Mouse (Mus musculus): ENCODE measurements around the gene Pspc1. TPM values are rescaled to one million over a fixed set of nuclear protein-coding genes. Genes with fewer than 3 reads are reported as not detected.
"Not testable (repeated sequence)": the region's sequence is repeated elsewhere in the genome, so short reads cannot be mapped to it uniquely, and the experiment has no call there.

Pspc1 gene
- 42.9 and 52.9 TPM in 2 replicates for polyA plus RNA-seq (2015; fragmentation: Nextera tagmentation; extraction: Ambion mirVana)

- H3K27me3 ChIP-seq = no peaks in the 10 kb centered on the region
- peaks cover 30% of the 10 kb centered on the region for H3K4me1 ChIP-seq
- H3K9ac ChIP-seq = peak within 1 kb of the TSS; percentile 97
- peak; percentile 98 for ATAC-seq
- H3K36me3 ChIP-seq (ENCODE audit: poor library complexity, severe bottlenecking) = no peaks in the 10 kb centered on the region
- under 1% methylated on average over 36 of the region's 36 CpGs for WGBS
- H3K4me3 ChIP-seq = peak within 1 kb of the TSS; percentile 96
- no peaks in the 10 kb centered on the region for H3K9me3 ChIP-seq (replicated peaks)
- H3K27ac ChIP-seq = peak within 1 kb of the TSS; percentile 95
- peak within 1 kb of the TSS; percentile 80 for H3K4me2 ChIP-seq
These were observed at the start of gene Pspc1 for GRCm38 (mm10) chr14:56778200-56778932. TSS of gene Pspc1 (minus strand) at chr14:56778316.

- H3K4me2 ChIP-seq = no peak overlapping the region
- no peak for ATAC-seq
- H3K27me3 ChIP-seq = no peaks in the 10 kb centered on the region
These were observed 46.4 kb upstream of the Pspc1 start for GRCm38 (mm10) chr14:56824562-56824961.

GRCm38 (mm10) chr14:56817616-56818015 lies 39.5 kb upstream of the Pspc1 start:
- H3K9ac ChIP-seq = no peak overlapping the region
- H3K4me2 ChIP-seq = peak overlapping the region; percentile 29
- ATAC-seq = no peak
- no peaks in the 10 kb centered on the region for H3K9me3 ChIP-seq (replicated peaks)
- no peak overlapping the region for H3K4me3 ChIP-seq
- no peaks in the 10 kb centered on the region for H3K27me3 ChIP-seq
- H3K36me3 ChIP-seq (ENCODE audit: poor library complexity, severe bottlenecking) = no peaks in the 10 kb centered on the region
- WGBS = 8% methylated on average over 10 of the region's 11 CpGs
- no peak overlapping the region for H3K27ac ChIP-seq
- 0 out of 2 replicates have a peak, but pooled peaks cover 6% of the 10 kb centered on the region for H3K4me1 ChIP-seq

More at GRCm38 (mm10) chr14:56824562-56824961, 46.4 kb upstream of the Pspc1 start:
- Histone ChIP-seq H3K9me3 (replicated peaks) (no peaks in the 10 kb centered on the region), H3K9ac (no peak overlapping the region), H3K4me3 (no peak overlapping the region), H3K27ac (no peak overlapping the region), H3K36me3 (ENCODE audit: poor library complexity, severe bottlenecking) (no peaks in the 10 kb centered on the region), H3K4me1 (no peaks in the 10 kb centered on the region)

GRCm38 (mm10) chr14:56817131-56817530 lies 39.0 kb upstream of the Pspc1 start:
- Histone ChIP-seq H3K9ac (no peak overlapping the region), H3K4me2 (peak overlapping the region; percentile 29; the same call in 1 of the 2 replicates)

GRCm38 (mm10) chr14:56816541-56816940 lies 38.4 kb upstream of the Pspc1 start:
- Histone ChIP-seq H3K4me2 (no peak overlapping the region), H3K27me3 (no peaks in the 10 kb centered on the region), H3K4me1 (0 out of 2 replicates have a peak, but pooled peaks cover 6% of the 10 kb centered on the region), H3K9me3 (replicated peaks) (no peaks in the 10 kb centered on the region), H3K27ac (no peak overlapping the region), H3K36me3 (ENCODE audit: poor library complexity, severe bottlenecking) (no peaks in the 10 kb centered on the region), H3K9ac (no peak overlapping the region), H3K4me3 (no peak overlapping the region)
- WGBS = 95% methylated on average over 4 of the region's 4 CpGs
- no peak for ATAC-seq

More at GRCm38 (mm10) chr14:56817131-56817530, 39.0 kb upstream of the Pspc1 start:
- no peak for ATAC-seq
- Histone ChIP-seq H3K4me1 (0 out of 2 replicates have a peak, but pooled peaks cover 6% of the 10 kb centered on the region), H3K27me3 (no peaks in the 10 kb centered on the region), H3K9me3 (replicated peaks) (no peaks in the 10 kb centered on the region), H3K27ac (no peak overlapping the region), H3K36me3 (ENCODE audit: poor library complexity, severe bottlenecking) (no peaks in the 10 kb centered on the region), H3K4me3 (no peak overlapping the region)
- 83% methylated on average over 4 of the region's 4 CpGs for WGBS

- peak overlapping the region; percentile 88 for H3K9ac ChIP-seq
- H3K9me3 ChIP-seq (replicated peaks) = no peaks in the 10 kb centered on the region
- peak overlapping the region; percentile 57 for H3K4me3 ChIP-seq
- 1% methylated on average over 29 of the region's 35 CpGs for WGBS
- peaks cover 4% of the 10 kb centered on the region; the same call in 1 of the 2 replicates for H3K36me3 ChIP-seq (ENCODE audit: poor library complexity, severe bottlenecking)
- H3K27me3 ChIP-seq = no peaks in the 10 kb centered on the region
- H3K27ac ChIP-seq = peak overlapping the region; percentile 96
- H3K4me2 ChIP-seq = peak overlapping the region; percentile 65
- ATAC-seq = peak; percentile 42
- H3K4me1 ChIP-seq = peaks cover 25% of the 10 kb centered on the region
These were observed 34.5 kb upstream of the Pspc1 start for GRCm38 (mm10) chr14:56812520-56813036.

- not testable (repeated sequence) for H3K9me3 ChIP-seq (replicated peaks); H3K27me3 ChIP-seq; H3K36me3 ChIP-seq (ENCODE audit: poor library complexity, severe bottlenecking)
- Histone ChIP-seq H3K4me2 (peak within 1 kb of the TSS; percentile 68), H3K9ac (peak within 1 kb of the TSS; percentile 88), H3K4me1 (peaks cover 25% of the 10 kb centered on the region), H3K4me3 (peak within 1 kb of the TSS; percentile 72), H3K27ac (peak within 1 kb of the TSS; percentile 96)
- ATAC-seq = peak; percentile 98
- WGBS = 0% methylated on average over 28 of the region's 72 CpGs
These were observed 33.7 kb upstream of the Pspc1 start, which contains the start of gene Zmym5 for GRCm38 (mm10) chr14:56811701-56812339. TSS of gene Zmym5 (minus strand) at chr14:56811716.

GRCm38 (mm10) chr14:56810781-56811690 lies 32.9 kb upstream of the Pspc1 start:
- H3K4me3 ChIP-seq = peak overlapping the region; percentile 72
- peaks cover 25% of the 10 kb centered on the region for H3K4me1 ChIP-seq
- ATAC-seq; H3K27me3 ChIP-seq; H3K9me3 ChIP-seq (replicated peaks); H3K36me3 ChIP-seq (ENCODE audit: poor library complexity, severe bottlenecking): not testable (repeated sequence)
- H3K4me2 ChIP-seq = peak overlapping the region; percentile 68
- H3K27ac ChIP-seq = peak overlapping the region; percentile 88
- WGBS = under 1% methylated on average over 28 of the region's 86 CpGs
- H3K9ac ChIP-seq = peak overlapping the region; percentile 83

GRCm38 (mm10) chr14:56793243-56793642 lies 15.1 kb upstream of the Pspc1 start:
- ATAC-seq = no peak
- Histone ChIP-seq H3K4me1 (no peaks in the 10 kb centered on the region), H3K4me3 (no peak overlapping the region), H3K9me3 (replicated peaks) (no peaks in the 10 kb centered on the region), H3K36me3 (ENCODE audit: poor library complexity, severe bottlenecking) (peaks cover 54% of the 10 kb centered on the region), H3K27me3 (no peaks in the 10 kb centered on the region), H3K9ac (no peak overlapping the region), H3K4me2 (no peak overlapping the region), H3K27ac (no peak overlapping the region)
- WGBS = 54% methylated on average over 2 of the region's 2 CpGs

- WGBS = 88% methylated on average over 1 of the region's 1 CpGs
- Histone ChIP-seq H3K27me3 (no peaks in the 10 kb centered on the region), H3K27ac (no peak overlapping the region), H3K4me1 (no peaks in the 10 kb centered on the region), H3K36me3 (ENCODE audit: poor library complexity, severe bottlenecking) (no peaks in the 10 kb centered on the region), H3K4me2 (no peak overlapping the region), H3K9ac (no peak overlapping the region), H3K4me3 (no peak overlapping the region), H3K9me3 (replicated peaks) (no peaks in the 10 kb centered on the region)
- ATAC-seq = no peak
These were observed 6.5 kb upstream of the Pspc1 start for GRCm38 (mm10) chr14:56784575-56784974.

- 54% methylated on average over 3 of the region's 3 CpGs for WGBS
- peak; percentile 26 for ATAC-seq
- H3K9ac ChIP-seq = peak overlapping the region; percentile 57
These were observed 801 bp upstream of the Pspc1 start for GRCm38 (mm10) chr14:56778933-56779300.

More at GRCm38 (mm10) chr14:56778933-56779300, 801 bp upstream of the Pspc1 start:
- H3K4me2 ChIP-seq = peak overlapping the region; percentile 80
- H3K27ac ChIP-seq = peak overlapping the region; percentile 95
- peaks cover 25% of the 10 kb centered on the region for H3K4me1 ChIP-seq
- H3K36me3 ChIP-seq (ENCODE audit: poor library complexity, severe bottlenecking) = no peaks in the 10 kb centered on the region
- H3K4me3 ChIP-seq = peak overlapping the region; percentile 96
- H3K9me3 ChIP-seq (replicated peaks) = no peaks in the 10 kb centered on the region
- no peaks in the 10 kb centered on the region for H3K27me3 ChIP-seq
